Mouse (Mus musculus): Measurements from ENCODE around the gene Gm11020.
A peak's percentile ranks its signal among the peaks of the same experiment; 100 is the strongest.
"Not testable (repeated sequence)": the region's sequence is repeated elsewhere in the genome, so short reads cannot be mapped to it uniquely, and the experiment has no call there.

Gm11020 gene

GRCm38 (mm10) chr8:104321267-104321666 is at the start of gene Gm11020:
TSS of gene Gm11020 (plus strand) at chr8:104321567.
- DNase-seq, result not testable (repeated sequence)

- DNase-seq, result not testable (repeated sequence)
Measured at GRCm38 (mm10) chr8:104293081-104293480, 28.3 kb upstream of the Gm11020 start, which contains the start of gene Cmtm2a. TSS of gene Cmtm2a (minus strand) at chr8:104293181.

GRCm38 (mm10) chr8:104294396-104294795 is 27.0 kb upstream of the Gm11020 start:
- peak; percentile 13 to 52 for DNase-seq

- DNase-seq, result not testable (repeated sequence)
Measured at GRCm38 (mm10) chr8:104301577-104301976, 19.8 kb upstream of the Gm11020 start.

- DNase-seq, result not testable (repeated sequence)
Measured at GRCm38 (mm10) chr8:104302536-104302935, 18.8 kb upstream of the Gm11020 start.

- DNase-seq, result no peak
Measured at GRCm38 (mm10) chr8:104304962-104305361, 16.4 kb upstream of the Gm11020 start.

GRCm38 (mm10) chr8:104308341-104308740 is 13.0 kb upstream of the Gm11020 start:
- not testable (repeated sequence) for DNase-seq

- peak in 1 of 2 experiments; percentile 4 for DNase-seq
Measured at GRCm38 (mm10) chr8:104309441-104310155, 11.8 kb upstream of the Gm11020 start, which contains the start of the genes Gm45711 and Cmtm1. TSS of gene Gm45711 (minus strand) at chr8:104310081. TSS of gene Cmtm1 (minus strand) at chr8:104310145.

- DNase-seq, result not testable (repeated sequence)
Measured at GRCm38 (mm10) chr8:104312023-104312422, 9.3 kb upstream of the Gm11020 start.

GRCm38 (mm10) chr8:104313311-104313710 is 8.1 kb upstream of the Gm11020 start:
- DNase-seq, result peak in 1 of 2 experiments; percentile 14

GRCm38 (mm10) chr8:104321930-104322329 is 563 bp downstream of the Gm11020 start, which contains the start of gene Cmtm2b:
TSS of gene Cmtm2b (plus strand) at chr8:104322230.
- DNase-seq, result not testable (repeated sequence)

- DNase-seq, result no peak
Measured at GRCm38 (mm10) chr8:104332665-104333631, 11.6 kb downstream of the Gm11020 start.

- DNase-seq, result no peak
Measured at GRCm38 (mm10) chr8:104333786-104334185, 12.4 kb downstream of the Gm11020 start.

GRCm38 (mm10) chr8:104334196-104334595 is 12.8 kb downstream of the Gm11020 start:
- no peak for DNase-seq

- DNase-seq, result no peak
Measured at GRCm38 (mm10) chr8:104336806-104337205, 15.4 kb downstream of the Gm11020 start.

- no peak for DNase-seq
Measured at GRCm38 (mm10) chr8:104337890-104338289, 16.5 kb downstream of the Gm11020 start.

- no peak for DNase-seq
Measured at GRCm38 (mm10) chr8:104339229-104339982, 18.0 kb downstream of the Gm11020 start, which contains the start of gene Cmtm3. TSS of gene Cmtm3 (plus strand) at chr8:104339410.

GRCm38 (mm10) chr8:104339983-104340232 is 18.5 kb downstream of the Gm11020 start:
- no peak for DNase-seq

GRCm38 (mm10) chr8:104340233-104341105 is 19.1 kb downstream of the Gm11020 start:
- DNase-seq, result peak; percentile 45 to 61

GRCm38 (mm10) chr8:104341106-104341561 is 19.8 kb downstream of the Gm11020 start:
- peak; percentile 44 to 54 for DNase-seq

GRCm38 (mm10) chr8:104341678-104342077 is 20.3 kb downstream of the Gm11020 start:
- DNase-seq, result no peak
